Mouse (Mus musculus): Measurements from ENCODE around the gene Oas1a. TPM values are rescaled to one million over a fixed set of nuclear protein-coding genes. Genes with fewer than 3 reads are reported as not detected.
"Not testable (repeated sequence)": the region's sequence is repeated elsewhere in the genome, so short reads cannot be mapped to it uniquely, and the experiment has no call there.

Gene Oas1a
- polyA plus RNA-seq, 1 experiment from 2014 or later = 3.2 TPM

- not testable (repeated sequence) for H3K27ac ChIP-seq; H3K9ac ChIP-seq; H3K36me3 ChIP-seq; ATAC-seq (ENCODE audit: low read depth); H3K4me3 ChIP-seq (replicated peaks); H3K4me1 ChIP-seq (replicated peaks); H3K4me2 ChIP-seq; H3K27me3 ChIP-seq; DNase-seq; H3K9me3 ChIP-seq (replicated peaks)
- WGBS (ENCODE audit: insufficient replicate concordance) = 41% methylated on average over 2 of the region's 2 CpGs
These were observed 12.0 kb upstream of the Oas1a start for GRCm38 (mm10) chr5:120919156-120919935.

DNA sequence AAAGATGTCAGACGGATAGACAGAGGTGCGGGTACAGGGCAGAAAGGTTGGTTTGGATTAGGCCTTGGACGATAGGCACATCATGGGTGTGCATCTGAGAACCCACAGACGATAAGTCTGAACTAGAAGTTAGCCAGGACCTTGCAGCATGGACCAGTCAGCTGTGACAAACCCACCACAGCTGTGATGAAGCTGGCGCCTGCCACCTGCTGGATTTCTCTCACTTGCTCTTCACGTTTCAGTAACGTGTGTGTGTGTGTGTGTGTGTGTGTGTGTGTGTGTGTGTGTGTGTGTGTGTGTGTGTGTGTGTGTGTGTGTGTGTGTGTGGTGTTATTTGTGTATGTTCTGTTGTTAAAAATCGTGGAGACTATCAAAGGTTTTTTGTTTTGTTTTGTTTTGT is 6.9 kb upstream of the Oas1a start, which contains the start of gene Oas1d:
Gene Oas1d (plus strand): TSS at position 333 of the 400 bp plus-strand sequence.
- H3K4me2 ChIP-seq; H3K36me3 ChIP-seq; H3K4me1 ChIP-seq (replicated peaks); H3K9me3 ChIP-seq (replicated peaks); H3K27ac ChIP-seq; H3K27me3 ChIP-seq; DNase-seq; H3K9ac ChIP-seq; ATAC-seq (ENCODE audit: low read depth); H3K4me3 ChIP-seq (replicated peaks): not testable (repeated sequence)
- 38% methylated on average over 8 of the region's 8 CpGs for WGBS (ENCODE audit: insufficient replicate concordance)

GRCm38 (mm10) chr5:120908196-120908920 is 1.0 kb upstream of the Oas1a start:
- Histone ChIP-seq H3K9me3 (replicated peaks) (no peaks in the 10 kb centered on the region), H3K9ac (no peak overlapping the region), H3K36me3 (no peaks in the 10 kb centered on the region), H3K4me1 (replicated peaks) (no peaks in the 10 kb centered on the region), H3K27me3 (no peaks in the 10 kb centered on the region), H3K4me3 (replicated peaks) (no peak overlapping the region), H3K4me2 (no peak overlapping the region), H3K27ac (no peak overlapping the region)
- DNase-seq (no peak), ATAC-seq (ENCODE audit: low read depth) (no peak)
- 44% methylated on average over 7 of the region's 7 CpGs for WGBS (ENCODE audit: insufficient replicate concordance)

DNA sequence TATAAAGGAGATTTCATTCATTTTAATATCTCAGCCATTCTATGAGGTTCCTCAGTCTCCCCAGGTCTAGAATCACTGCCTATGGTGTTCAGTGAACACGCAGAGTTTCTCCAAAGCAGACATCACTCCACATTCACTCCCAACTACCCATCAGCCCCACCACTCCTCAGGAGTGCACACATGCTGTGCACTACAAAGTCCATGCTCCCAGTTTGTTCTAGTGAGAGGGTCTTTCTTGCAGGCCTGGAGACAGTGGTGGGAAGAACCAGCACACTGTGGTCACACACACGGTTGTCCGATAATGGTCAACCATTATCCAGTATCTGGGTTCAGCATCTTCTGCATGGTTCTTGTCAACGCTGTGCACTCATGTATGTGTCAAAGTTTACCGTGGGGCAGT is 5.3 kb downstream of the Oas1a start:
- no peak for ATAC-seq (ENCODE audit: low read depth)
- DNase-seq = no peak

DNA sequence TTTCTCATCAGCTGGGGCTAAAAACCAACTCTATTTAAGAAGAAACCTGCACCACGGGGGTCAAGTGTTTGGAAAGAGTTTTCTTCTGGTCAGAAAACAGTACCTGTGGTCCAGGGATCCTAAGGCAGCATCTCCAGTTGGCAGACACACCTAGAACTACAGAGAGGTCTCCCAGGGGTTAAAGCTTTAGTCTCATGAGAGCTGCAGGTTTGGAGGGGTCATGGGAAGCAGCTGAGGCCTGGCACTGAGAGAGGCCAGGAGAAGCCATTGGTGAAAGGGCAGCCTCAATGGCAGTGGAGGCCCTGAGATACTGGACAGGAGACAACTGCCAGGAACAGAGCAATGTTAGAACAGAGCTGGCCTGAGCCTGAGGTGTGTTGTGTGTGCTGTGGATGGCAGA is 6.7 kb downstream of the Oas1a start:
- Histone ChIP-seq H3K4me3 (replicated peaks) (no peak overlapping the region), H3K27me3 (no peaks in the 10 kb centered on the region)
- 21% methylated on average over 1 of the region's 1 CpGs for WGBS (ENCODE audit: insufficient replicate concordance)

More for the DNA sequence above, 5.3 kb downstream of the Oas1a start:
- Histone ChIP-seq H3K4me1 (replicated peaks) (no peaks in the 10 kb centered on the region), H3K36me3 (no peaks in the 10 kb centered on the region), H3K4me2 (no peak overlapping the region), H3K27ac (no peak overlapping the region), H3K9me3 (replicated peaks) (no peaks in the 10 kb centered on the region), H3K4me3 (replicated peaks) (no peak overlapping the region), H3K27me3 (no peaks in the 10 kb centered on the region), H3K9ac (no peak overlapping the region)
- 77% methylated on average over 5 of the region's 5 CpGs for WGBS (ENCODE audit: insufficient replicate concordance)

GRCm38 (mm10) chr5:120898726-120899125 is 8.6 kb downstream of the Oas1a start:
- H3K4me1 ChIP-seq (replicated peaks) = no peaks in the 10 kb centered on the region
- H3K4me2 ChIP-seq = no peak overlapping the region
- H3K9ac ChIP-seq = no peak overlapping the region
- DNase-seq (no peak), ATAC-seq (ENCODE audit: low read depth) (no peak)
- H3K27me3 ChIP-seq = no peaks in the 10 kb centered on the region
- H3K27ac ChIP-seq = no peak overlapping the region
- H3K9me3 ChIP-seq (replicated peaks) = no peaks in the 10 kb centered on the region
- no peak overlapping the region for H3K4me3 ChIP-seq (replicated peaks)
- no peaks in the 10 kb centered on the region for H3K36me3 ChIP-seq

More for the DNA sequence above, 6.7 kb downstream of the Oas1a start:
- Histone ChIP-seq H3K36me3 (no peaks in the 10 kb centered on the region), H3K4me2 (no peak overlapping the region), H3K4me1 (replicated peaks) (no peaks in the 10 kb centered on the region), H3K27ac (no peak overlapping the region), H3K9me3 (replicated peaks) (no peaks in the 10 kb centered on the region), H3K9ac (no peak overlapping the region)
- no peak for DNase-seq
- no peak for ATAC-seq (ENCODE audit: low read depth)

- H3K4me1 ChIP-seq (replicated peaks) = no peaks in the 10 kb centered on the region
- H3K4me2 ChIP-seq = no peak overlapping the region
- 69% methylated on average over 6 of the region's 6 CpGs for WGBS (ENCODE audit: insufficient replicate concordance)
- no peak overlapping the region for H3K9ac ChIP-seq
- no peaks in the 10 kb centered on the region for H3K9me3 ChIP-seq (replicated peaks)
- no peak for ATAC-seq (ENCODE audit: low read depth)
- H3K36me3 ChIP-seq = no peaks in the 10 kb centered on the region
- H3K4me3 ChIP-seq (replicated peaks) = no peak overlapping the region
- H3K27me3 ChIP-seq = no peaks in the 10 kb centered on the region
- no peak overlapping the region for H3K27ac ChIP-seq
- no peak for DNase-seq
These were observed 9.0 kb downstream of the Oas1a start for GRCm38 (mm10) chr5:120898307-120898706.

DNA sequence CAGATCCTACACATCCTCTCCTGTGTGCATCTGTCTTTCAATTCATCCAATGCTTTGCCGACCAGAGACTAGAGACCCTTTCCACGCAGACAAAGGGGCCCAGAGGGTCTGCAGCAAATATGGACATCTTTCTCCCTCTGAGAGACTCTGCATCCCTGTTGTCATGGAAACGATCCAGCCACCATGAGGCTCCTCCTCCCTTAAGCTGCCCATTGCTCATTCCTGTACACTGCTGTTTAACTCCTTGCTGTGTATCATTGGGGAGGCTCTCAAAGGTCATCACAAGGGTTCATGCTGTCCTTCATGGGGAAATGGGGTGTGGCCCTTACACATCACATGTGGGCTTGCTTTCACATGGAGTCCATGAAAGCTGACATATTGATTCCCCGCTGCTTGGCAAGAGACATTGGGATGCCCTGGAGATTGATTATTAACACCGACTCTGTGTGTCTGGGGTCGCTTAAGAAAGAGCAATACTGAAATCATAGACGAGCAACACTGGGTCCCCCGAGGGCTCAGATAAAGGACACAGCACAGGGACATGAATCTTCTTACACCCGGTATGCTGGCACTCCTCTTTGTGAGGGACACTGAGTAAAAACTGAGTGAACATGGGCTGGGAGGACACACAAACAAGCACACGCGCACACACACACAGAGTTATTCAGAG is 12.0 kb downstream of the Oas1a start:
- no peak overlapping the region for H3K4me2 ChIP-seq
- H3K4me3 ChIP-seq (replicated peaks) = no peak overlapping the region
- no peaks in the 10 kb centered on the region for H3K36me3 ChIP-seq
- DNase-seq = no peak
- no peak overlapping the region for H3K9ac ChIP-seq
- WGBS (ENCODE audit: insufficient replicate concordance) = 75% methylated on average over 11 of the region's 11 CpGs
- no peaks in the 10 kb centered on the region for H3K9me3 ChIP-seq (replicated peaks)
- H3K27ac ChIP-seq = no peak overlapping the region
- no peak for ATAC-seq (ENCODE audit: low read depth)
- H3K4me1 ChIP-seq (replicated peaks) = no peaks in the 10 kb centered on the region
- no peaks in the 10 kb centered on the region for H3K27me3 ChIP-seq

- DNase-seq = not testable (repeated sequence)
- 44% methylated on average over 2 of the region's 2 CpGs for WGBS (ENCODE audit: insufficient replicate concordance)
These were observed 12.6 kb downstream of the Oas1a start for GRCm38 (mm10) chr5:120894692-120895091.

DNA sequence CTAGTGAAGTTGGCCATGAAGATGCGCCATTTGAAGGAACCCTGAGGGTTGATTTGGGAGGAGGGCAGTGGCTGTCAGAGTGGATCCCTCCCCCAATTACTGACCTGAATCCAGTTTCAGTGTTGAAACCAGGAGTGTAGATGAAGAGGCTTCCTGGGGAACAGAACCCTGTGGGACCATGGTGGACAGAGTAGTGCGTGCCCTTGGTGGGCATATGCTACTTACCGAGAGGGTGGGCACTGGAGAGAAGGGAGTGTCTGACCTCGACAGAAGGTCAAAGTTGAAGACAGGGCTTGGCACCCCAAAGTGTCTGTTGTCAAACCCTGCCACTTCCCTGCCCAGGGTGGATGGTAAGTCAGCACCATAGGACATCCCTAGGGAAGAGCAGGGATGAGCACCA is 13.5 kb downstream of the Oas1a start:
- DNase-seq, H3K36me3 ChIP-seq: not testable (repeated sequence)

More at GRCm38 (mm10) chr5:120894692-120895091, 12.6 kb downstream of the Oas1a start:
- not testable (repeated sequence) for H3K27me3 ChIP-seq; H3K4me3 ChIP-seq (replicated peaks); H3K36me3 ChIP-seq; H3K9ac ChIP-seq; ATAC-seq (ENCODE audit: low read depth); H3K4me2 ChIP-seq; H3K9me3 ChIP-seq (replicated peaks); H3K4me1 ChIP-seq (replicated peaks); H3K27ac ChIP-seq

GRCm38 (mm10) chr5:120892243-120892660 is 15.1 kb downstream of the Oas1a start:
- H3K4me1 ChIP-seq (replicated peaks) = no peaks in the 10 kb centered on the region
- no peaks in the 10 kb centered on the region for H3K9me3 ChIP-seq (replicated peaks)
- DNase-seq (no peak), ATAC-seq (ENCODE audit: low read depth) (no peak)
- no peak overlapping the region for H3K4me2 ChIP-seq
- H3K9ac ChIP-seq = no peak overlapping the region
- 57% methylated on average over 2 of the region's 2 CpGs for WGBS (ENCODE audit: insufficient replicate concordance)
- no peaks in the 10 kb centered on the region for H3K36me3 ChIP-seq
- no peak overlapping the region for H3K27ac ChIP-seq
- H3K27me3 ChIP-seq = no peaks in the 10 kb centered on the region
- no peak overlapping the region for H3K4me3 ChIP-seq (replicated peaks)

More for the DNA sequence above, 13.5 kb downstream of the Oas1a start:
- not testable (repeated sequence) for H3K4me2 ChIP-seq; H3K27ac ChIP-seq; H3K4me3 ChIP-seq (replicated peaks); H3K4me1 ChIP-seq (replicated peaks); H3K9ac ChIP-seq; ATAC-seq (ENCODE audit: low read depth); H3K9me3 ChIP-seq (replicated peaks); H3K27me3 ChIP-seq
- 68% methylated on average over 4 of the region's 4 CpGs for WGBS (ENCODE audit: insufficient replicate concordance)
